Mouse (Mus musculus) layer of hippocampus, postnatal 25 days (tissue): Measurements from ENCODE around the gene Slc25a17. TPM values are rescaled to one million over a fixed set of nuclear protein-coding genes. Genes with fewer than 3 reads are reported as not detected.
A peak's percentile ranks its signal among the peaks of the same experiment; 100 is the strongest.

Experiments used
- DNase-seq, 2 experiments: peaks; one replicate each; pipeline ENCODE4 v3.0.0; 2022; ENCODE audit warnings: mixed read lengths in 2 of 2, low spot score in 1 of 2; ENCODE audit errors: extremely low spot score in 1 of 2
- total RNA-seq, 2 experiments: library from RNA; stranded (reverse); gene quantifications; 2 replicates each; pipeline ENCODE4 v1.2.3; 2021

The Slc25a17 gene
- 10 to 100 TPM; 42.4 to 44.8 TPM for total RNA-seq

DNA sequence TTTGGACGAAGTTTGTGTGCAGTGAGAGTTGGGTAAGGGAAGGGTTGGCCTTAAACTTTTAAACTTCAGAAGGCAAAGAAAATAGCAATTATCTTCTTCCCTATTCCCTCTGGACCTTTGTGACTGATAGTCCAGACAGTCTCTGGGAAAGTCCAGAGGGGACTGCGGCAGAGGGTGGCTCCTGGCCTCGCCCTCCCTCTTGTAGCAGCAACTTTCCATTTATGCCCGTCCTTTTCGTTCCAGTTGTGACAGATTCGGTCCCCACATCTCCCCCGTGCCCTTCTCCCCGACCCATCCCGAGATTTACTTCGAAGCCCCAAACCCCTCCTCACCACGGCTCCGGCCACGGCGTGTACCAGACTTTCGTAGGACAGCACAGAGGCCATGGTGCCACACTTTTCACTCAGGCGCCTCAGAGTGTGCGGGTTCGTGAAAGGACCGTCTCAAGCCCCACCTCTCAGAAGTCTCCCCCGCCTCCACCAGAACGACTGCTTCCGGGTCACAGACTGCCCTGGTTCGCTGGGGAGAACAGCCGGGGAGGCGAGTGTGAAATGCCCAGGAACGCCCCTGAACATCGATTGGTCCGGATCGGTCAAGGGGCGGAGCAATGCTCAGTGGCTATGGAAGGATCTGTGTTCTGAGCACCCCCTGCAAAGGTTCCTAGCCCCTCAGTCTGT, at the start of gene Slc25a17:
Gene Slc25a17, minus strand, starts transcription at position 468 of the 677 bp plus-strand sequence.
- peak; percentile 79 for DNase-seq

DNA sequence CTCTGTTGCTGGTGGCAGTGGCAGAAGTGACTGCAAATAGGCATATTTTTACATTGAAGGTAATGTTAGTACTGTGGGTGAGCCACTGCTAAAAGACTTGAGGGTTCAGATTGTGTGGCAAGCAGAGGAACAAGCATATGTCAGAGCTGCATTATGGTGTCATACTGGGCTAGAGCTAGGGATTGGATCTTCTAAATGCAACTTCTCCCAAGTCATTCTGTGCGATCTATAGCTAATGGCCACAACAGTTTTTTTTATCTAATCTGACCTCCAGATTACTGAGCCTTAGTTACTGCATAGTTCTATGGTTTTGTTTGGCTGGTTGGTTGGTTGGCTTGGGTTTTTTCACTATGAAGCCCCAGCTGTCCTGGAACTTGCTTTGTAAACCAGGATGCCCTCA, 47.6 kb upstream of the Slc25a17 start, which contains the start of gene Dnajb7:
Gene Dnajb7, minus strand, starts transcription at position 101 of the 400 bp plus-strand sequence.
- DNase-seq = no peak

GRCm38 (mm10) chr15:81405008-81405407, 44.4 kb upstream of the Slc25a17 start:
- no peak for DNase-seq

DNA sequence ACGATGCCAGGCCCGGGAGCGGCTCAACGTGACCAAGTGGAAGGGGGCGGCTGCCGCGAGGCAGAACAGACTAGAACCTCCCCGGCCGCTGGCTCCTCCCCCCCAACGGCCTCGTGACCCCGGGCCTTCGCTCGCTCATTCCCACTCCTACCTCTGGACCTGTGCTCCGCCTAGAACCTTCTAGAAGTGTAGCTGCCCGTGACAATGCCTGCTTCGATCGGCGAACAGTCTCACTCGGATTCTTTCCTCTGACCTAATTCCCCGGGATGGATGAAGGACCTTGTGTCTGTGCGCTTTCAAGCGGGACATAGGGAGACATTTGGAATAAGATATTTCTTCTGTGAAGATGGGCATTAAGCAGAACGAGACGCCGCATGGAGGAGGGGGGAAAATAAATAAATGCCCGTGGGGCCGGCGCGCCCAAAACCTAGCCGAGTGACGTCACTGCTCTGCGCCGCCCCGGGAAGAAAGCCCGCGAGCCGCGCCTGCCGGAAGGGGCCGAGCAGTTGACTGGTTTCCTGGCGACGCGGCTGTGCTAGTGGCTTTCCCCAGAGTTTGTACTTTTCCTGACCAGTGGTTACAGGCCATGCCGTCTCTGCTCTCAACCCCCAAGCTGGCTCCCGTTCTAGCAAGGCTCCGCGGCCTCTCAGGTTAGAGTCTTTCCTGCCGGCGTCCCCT, 39.2 kb upstream of the Slc25a17 start, which contains the start of the genes St13 and Xpnpep3:
Gene St13, minus strand, starts transcription at position 440 of the 678 bp plus-strand sequence.
Gene Xpnpep3, plus strand, starts transcription at position 501 of the 678 bp plus-strand sequence.
- DNase-seq = peak; percentile 99

DNA sequence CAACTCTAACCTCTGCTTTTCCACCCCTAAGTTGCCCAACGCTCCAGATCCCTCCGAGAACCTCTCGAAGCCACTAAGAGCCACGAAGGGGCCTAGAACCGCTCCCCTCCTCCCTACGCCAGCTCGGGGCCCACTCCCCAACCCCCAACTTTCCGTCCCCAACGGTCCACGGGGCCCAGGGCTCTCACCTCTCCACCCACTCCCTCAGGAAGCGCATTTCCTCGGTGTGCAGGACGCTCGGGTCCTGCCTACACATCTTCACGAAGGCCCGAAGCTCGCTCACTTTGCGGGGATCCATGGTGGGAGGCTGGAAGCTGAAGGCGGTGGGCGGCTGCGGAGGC, 38.7 kb upstream of the Slc25a17 start:
- no peak for DNase-seq

- no peak for DNase-seq
Observed at GRCm38 (mm10) chr15:81398189-81398588, 37.6 kb upstream of the Slc25a17 start.

DNA sequence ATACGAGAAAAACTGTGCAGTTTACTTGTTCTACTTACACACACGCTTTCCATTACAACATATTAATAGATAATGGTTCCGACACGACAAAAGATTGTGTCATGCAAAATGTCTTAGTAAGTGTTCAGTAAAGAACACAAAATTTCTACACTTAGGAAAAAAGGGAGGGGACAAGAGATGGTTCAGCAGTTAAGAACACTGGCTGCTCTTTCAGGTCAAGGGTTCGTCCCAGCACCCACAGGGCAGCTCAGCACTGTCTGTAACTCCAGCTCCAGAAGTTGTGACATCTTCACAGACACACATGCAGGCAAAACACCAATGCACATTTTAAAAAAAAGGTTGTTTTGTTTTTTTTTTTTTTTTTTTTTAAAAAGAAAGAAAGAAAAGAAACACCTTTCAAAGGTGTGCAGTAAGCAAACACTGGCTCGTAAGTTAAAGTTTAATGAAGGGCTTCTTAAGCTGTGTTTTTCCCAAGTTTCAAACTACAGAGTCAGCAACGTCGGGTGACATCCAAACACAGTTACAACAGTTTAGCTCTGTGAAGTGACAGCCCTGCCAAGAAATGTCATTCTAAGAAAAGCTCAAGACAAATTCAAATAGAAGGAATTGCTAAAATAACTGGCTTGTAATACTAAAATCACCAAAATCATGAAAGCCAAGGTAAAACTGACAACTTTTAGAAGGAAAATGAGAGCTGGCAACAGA, 33.8 kb upstream of the Slc25a17 start:
- DNase-seq = no peak

- DNase-seq = peak; percentile 8 to 20
Observed at GRCm38 (mm10) chr15:81392997-81393396, 32.4 kb upstream of the Slc25a17 start.

DNA sequence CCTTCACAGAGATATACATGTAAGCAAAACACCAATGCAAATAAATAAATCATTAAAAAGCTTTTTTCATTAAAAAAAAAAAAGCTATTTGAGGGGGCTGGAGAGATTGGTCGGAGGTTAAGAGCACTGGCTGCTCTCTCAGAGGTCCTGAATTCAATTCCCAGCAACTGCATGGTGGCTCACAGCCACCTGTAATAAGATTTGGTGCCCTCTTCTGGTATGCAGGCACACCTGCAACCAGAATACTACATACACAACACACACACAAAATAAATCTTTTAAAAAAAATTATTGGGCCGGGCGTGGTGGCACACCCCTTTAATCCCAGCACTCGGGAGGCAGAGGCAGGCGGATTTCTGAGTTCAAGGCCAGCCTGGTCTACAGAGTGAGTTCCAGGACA, 25.7 kb upstream of the Slc25a17 start:
- DNase-seq = no peak

DNA sequence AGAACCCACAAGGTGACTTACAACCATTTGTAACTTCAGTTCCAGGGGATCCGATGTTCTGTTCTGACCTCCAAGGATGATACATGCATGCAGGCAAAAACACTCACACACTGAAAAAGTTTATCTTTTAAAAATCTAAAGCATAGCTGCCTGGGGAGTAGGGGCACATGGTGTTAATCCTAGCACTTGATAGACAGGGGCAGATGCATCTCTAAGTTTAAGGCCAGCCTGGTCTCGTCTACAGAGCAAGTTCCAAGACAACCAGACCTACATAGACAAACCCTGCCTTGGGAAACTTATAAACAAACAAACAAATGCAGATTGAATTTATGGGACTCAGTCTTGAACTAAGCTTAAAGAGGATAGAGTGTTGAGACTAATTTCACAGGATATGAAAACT, 18.2 kb upstream of the Slc25a17 start:
- DNase-seq = no peak

DNA sequence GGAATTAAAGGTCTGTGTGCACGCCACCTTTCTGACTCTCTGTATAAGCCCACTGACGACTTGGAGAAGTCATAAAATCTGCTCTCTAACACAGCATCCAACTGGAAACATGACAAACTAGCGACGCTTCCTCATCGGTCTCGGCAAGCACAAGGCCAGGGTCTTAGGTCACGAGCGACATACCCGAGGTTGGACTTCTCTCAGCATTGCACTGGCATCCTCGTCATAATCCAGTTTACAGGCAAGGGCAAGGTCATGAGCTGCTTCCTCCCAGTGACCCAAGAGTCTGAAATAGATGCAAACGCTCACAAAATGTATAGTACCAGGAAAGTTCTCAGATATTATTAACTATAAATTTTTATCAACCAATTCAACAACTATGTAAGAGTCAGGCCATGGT, 14.0 kb upstream of the Slc25a17 start:
- DNase-seq = no peak

DNA sequence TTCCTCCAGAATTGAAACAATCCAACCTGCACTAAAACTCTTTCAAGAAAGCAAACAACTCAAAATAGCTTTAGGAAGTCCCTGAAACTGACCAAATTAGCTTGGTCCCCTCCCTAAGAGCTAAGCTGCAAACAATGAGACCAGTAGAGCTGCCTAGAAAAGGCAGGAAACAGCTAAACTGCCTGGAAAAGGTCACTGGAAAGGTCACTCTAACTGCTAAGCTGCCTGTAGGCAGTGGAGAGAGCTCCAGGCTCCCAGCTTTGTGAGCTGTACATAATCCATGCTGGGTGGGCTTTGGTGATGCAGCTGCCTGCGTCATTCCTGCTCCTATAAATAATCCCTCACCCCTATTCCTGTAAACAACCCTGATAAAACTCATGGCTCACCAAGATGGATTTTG, 9.7 kb upstream of the Slc25a17 start:
- no peak for DNase-seq

DNA sequence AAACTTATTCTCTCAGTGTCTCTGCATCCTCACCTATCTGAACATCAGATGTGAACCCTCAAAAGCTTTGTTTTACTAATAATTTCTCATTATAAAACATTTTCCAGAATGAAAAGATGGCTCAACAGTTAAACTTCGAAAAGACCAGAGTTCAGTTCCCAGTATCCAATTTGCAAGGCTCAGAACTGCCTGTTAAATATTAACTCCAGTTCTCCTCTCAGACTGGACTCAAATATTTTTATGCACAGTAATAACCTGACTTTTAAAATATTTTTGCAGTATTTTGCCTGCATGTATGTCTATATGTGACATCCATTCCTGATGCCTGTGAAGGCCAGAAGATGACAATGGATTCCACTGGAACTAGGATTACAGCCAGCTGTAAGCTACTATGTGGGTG, 8.0 kb upstream of the Slc25a17 start:
- no peak for DNase-seq

GRCm38 (mm10) chr15:81366241-81366640, 5.6 kb upstream of the Slc25a17 start:
- no peak for DNase-seq

GRCm38 (mm10) chr15:81365246-81365645, 4.6 kb upstream of the Slc25a17 start:
- DNase-seq = no peak

- DNase-seq = no peak
Observed at GRCm38 (mm10) chr15:81364271-81364670, 3.7 kb upstream of the Slc25a17 start.

GRCm38 (mm10) chr15:81362501-81362900, 1.9 kb upstream of the Slc25a17 start:
- DNase-seq = no peak

GRCm38 (mm10) chr15:81361417-81362015, 904 bp upstream of the Slc25a17 start:
- no peak for DNase-seq

- DNase-seq = no peak
Observed at GRCm38 (mm10) chr15:81361022-81361404, 401 bp upstream of the Slc25a17 start.

DNA sequence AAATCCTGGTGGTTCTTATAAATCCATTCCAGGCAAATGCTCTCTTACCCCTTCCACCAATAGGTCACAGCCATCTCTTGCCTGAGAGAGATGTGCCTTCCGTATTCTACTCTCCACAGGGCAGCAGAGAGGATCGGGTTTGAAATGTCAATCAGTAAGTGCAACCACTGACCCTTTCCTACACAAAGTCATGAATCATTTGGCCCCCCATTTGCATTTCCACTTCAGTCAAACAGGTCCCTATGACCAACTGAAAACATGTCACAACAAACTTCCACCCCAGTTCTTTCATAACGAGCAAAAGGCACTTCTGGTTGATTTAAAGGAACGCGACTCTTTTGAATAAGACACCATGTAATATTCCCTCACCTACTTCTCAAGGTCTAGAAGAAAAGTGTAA, 1.2 kb downstream of the Slc25a17 start:
- DNase-seq = no peak

- no peak for DNase-seq
Observed at GRCm38 (mm10) chr15:81358943-81359342, 1.7 kb downstream of the Slc25a17 start.
